Comparison of ENCODE assay signal across 31 mouse cellular contexts in genomic region chr7:132682901-132683300, GRCm38 (mm10).
DNase-seq lines count a peak whose midpoint lies in the region; ATAC-seq and TF ChIP-seq lines count a peak whose summit lies in the region.
"Had no signal": no experiment of that assay in that cellular context is flagged by ENCODE, and none has a peak within 500 bp of the region (broad histone marks: within the 10 kb centered on the region; RNA-seq: fewer than 3 reads in every experiment).

No protein-coding gene starts in this region.

- ATAC-seq in heart, postnatal 0 days (ENCODE audit: insufficient read depth, low read depth), result no peak
- ATAC-seq in heart, embryonic 11.5 days (replicated peaks; ENCODE audit: insufficient number of reproducible peaks, low FRiP score, low TSS enrichment), result no peak
- ATAC-seq: activated CD4-positive, CD25-positive, alpha-beta regulatory T cell, adult 4 months; forebrain, embryonic 15.5 days; intestine, embryonic 16.5 days; lung, postnatal 0 days had no signal

- no peaks in the 10 kb centered on the region for H3K9me3 ChIP-seq in heart, postnatal 0 days (replicated peaks; ENCODE audit: control insufficient read depth, low read length)
- H3K9me3 ChIP-seq in heart, embryonic 11.5 days (replicated peaks; ENCODE audit: control insufficient read depth, low read length), result no peaks in the 10 kb centered on the region
- H3K9me3 ChIP-seq: embryonic facial prominence, embryonic 12.5 days; forebrain, embryonic 15.5 days; heart, embryonic 13.5 days; hindbrain, embryonic 13.5 days; liver, embryonic 13.5 days; megakaryocyte, embryonic 14.5 days; neural tube, embryonic 15.5 days; stomach, embryonic 15.5 days had no signal

- H3K4me3 ChIP-seq in heart, postnatal 0 days (ENCODE audit: low read depth, low read length), result no peak overlapping the region
- no peak overlapping the region for H3K4me3 ChIP-seq in heart, embryonic 11.5 days (ENCODE audit: low read depth, low read length)
- H3K4me3 ChIP-seq in gastrocnemius, adult 2 months, result no peak overlapping the region
- H3K4me3 ChIP-seq: embryonic facial prominence, embryonic 12.5 days; forebrain, embryonic 15.5 days; heart, embryonic 13.5 days; hindbrain, embryonic 13.5 days; liver, embryonic 13.5 days; megakaryocyte, embryonic 14.5 days; neural tube, embryonic 15.5 days; stomach, embryonic 15.5 days had no signal

- intact Hi-C loops in gastrocnemius, adult 2 months (cut with DNase I), result loop anchor here (5.0 kb wide), 1 partner anchor 34 kb away; no protein-coding TSS in a partner anchor

- TF ChIP-seq CTCF in heart, postnatal 0 days (IDR thresholded peaks at IDR 0.05; ENCODE audit: low read depth), result no peak
- no peak for TF ChIP-seq CTCF in gastrocnemius, adult 2 months (IDR thresholded peaks at IDR 0.05)

- H3K9ac ChIP-seq in heart, postnatal 0 days (replicated peaks; ENCODE audit: low read depth, low read length), result no peak overlapping the region
- no peak overlapping the region for H3K9ac ChIP-seq in heart, embryonic 11.5 days (ENCODE audit: low read depth, low read length)
- H3K9ac ChIP-seq: embryonic facial prominence, embryonic 12.5 days; forebrain, embryonic 15.5 days; heart, embryonic 13.5 days; hindbrain, embryonic 13.5 days; liver, embryonic 13.5 days; neural tube, embryonic 15.5 days; stomach, embryonic 15.5 days had no signal

- H3K36me3 ChIP-seq in heart, postnatal 0 days (replicated peaks; ENCODE audit: control insufficient read depth, insufficient read depth, low read length), result no peaks in the 10 kb centered on the region
- H3K36me3 ChIP-seq in heart, embryonic 11.5 days (ENCODE audit: control insufficient read depth, insufficient read depth, low read length), result no peaks in the 10 kb centered on the region
- H3K36me3 ChIP-seq: embryonic facial prominence, embryonic 12.5 days; forebrain, embryonic 15.5 days; heart, embryonic 13.5 days; hindbrain, embryonic 13.5 days; liver, embryonic 13.5 days; neural tube, embryonic 15.5 days; stomach, embryonic 15.5 days had no signal

- peaks cover 15% of the 10 kb centered on the region for H3K4me1 ChIP-seq in heart, postnatal 0 days (ENCODE audit: control insufficient read depth, insufficient read depth)
- peaks cover 17% of the 10 kb centered on the region for H3K4me1 ChIP-seq in heart, embryonic 11.5 days (ENCODE audit: control insufficient read depth, insufficient read depth, low read length)
- H3K4me1 ChIP-seq: embryonic facial prominence, embryonic 12.5 days; forebrain, embryonic 15.5 days had no signal

- no peaks in the 10 kb centered on the region for H3K27me3 ChIP-seq in heart, postnatal 0 days (ENCODE audit: control insufficient read depth, insufficient read depth, low read length)
- no peaks in the 10 kb centered on the region for H3K27me3 ChIP-seq in heart, embryonic 11.5 days (ENCODE audit: control insufficient read depth, insufficient read depth, low read length)
- H3K27me3 ChIP-seq: CH12.LX; embryonic facial prominence, embryonic 12.5 days; forebrain, embryonic 15.5 days; heart, embryonic 13.5 days; hindbrain, embryonic 13.5 days; liver, embryonic 13.5 days; megakaryocyte, embryonic 14.5 days; neural tube, embryonic 15.5 days; stomach, embryonic 15.5 days had no signal

- WGBS in heart, postnatal 0 days, result 58% methylated on average over 3 of the region's 3 CpGs
- 72% methylated on average over 3 of the region's 3 CpGs for WGBS in heart, embryonic 11.5 days (ENCODE audit: insufficient replicate concordance)

- peak overlapping the region; percentile 26; the same call in 1 of the 2 replicates for H3K27ac ChIP-seq in heart, postnatal 0 days (ENCODE audit: low read depth)
- H3K27ac ChIP-seq in heart, embryonic 11.5 days (ENCODE audit: low read depth, low read length), result no peak overlapping the region
- H3K27ac ChIP-seq in gastrocnemius, adult 2 months, result no peak overlapping the region
- H3K27ac ChIP-seq: embryonic facial prominence, embryonic 12.5 days; forebrain, embryonic 15.5 days; heart, embryonic 13.5 days; hindbrain, embryonic 13.5 days; liver, embryonic 13.5 days; neural tube, embryonic 15.5 days; stomach, embryonic 15.5 days had no signal

- no peak for TF ChIP-seq EP300 in heart, postnatal 0 days (IDR thresholded peaks at IDR 0.05; ENCODE audit: low read depth)

- DNase-seq in cerebellum, adult 11-12 months, result peak; percentile 69
- DNase-seq in cerebellum, adult 11 months, result no peak
- no peak for DNase-seq in heart, postnatal 0 days (ENCODE audit: low spot score)
- peak; percentile 49 for DNase-seq in cerebellum, adult 8-10 months
- DNase-seq in cerebellum, postnatal 25 days, result peak; percentile 45 to 61
- DNase-seq in frontal cortex, postnatal 14 days (ENCODE audit: low spot score in 2 of 2), result no peak
- DNase-seq in gastrocnemius, adult 2 months, result no peak
- DNase-seq: adrenal gland, adult 2 months; gastrocnemius, postnatal 10 days; heart, postnatal 14 days; kidney, adult 8-10 months; kidney, postnatal 10 days; liver, embryonic 13.5 days; lung, adult 18-20 months; lung, postnatal 4 days; midbrain, embryonic 14.5 days; retina, postnatal 1 day; right cerebral cortex, postnatal 14 days; thymus, postnatal 25 days had no signal

- H3K4me2 ChIP-seq in heart, postnatal 0 days (ENCODE audit: low read depth, low read length), result no peak overlapping the region
- no peak overlapping the region for H3K4me2 ChIP-seq in heart, embryonic 11.5 days
- H3K4me2 ChIP-seq: embryonic facial prominence, embryonic 12.5 days; forebrain, embryonic 15.5 days; heart, embryonic 13.5 days; hindbrain, embryonic 13.5 days; liver, embryonic 13.5 days; neural tube, embryonic 15.5 days; stomach, embryonic 15.5 days had no signal

Comparison
In these comparisons a context has a peak if more than half of its experiments do, and no peak if none do; other contexts are left out.
1. DNase-seq: peak in cerebellum, adult 11-12 months (single experiment), cerebellum, adult 8-10 months (single experiment) and cerebellum, postnatal 25 days (2 of 2); none in cerebellum, adult 11 months (single experiment), heart, postnatal 0 days (single experiment), frontal cortex, postnatal 14 days (0 of 2) and gastrocnemius, adult 2 months (single experiment).